Mouse (Mus musculus) heart, postnatal 4 days (tissue): ENCODE results near the gene Akap14. TPM values are rescaled to one million over a fixed set of nuclear protein-coding genes. Genes with fewer than 3 reads are reported as not detected.
"Not testable (repeated sequence)": the region's sequence is repeated elsewhere in the genome, so short reads cannot be mapped to it uniquely, and the experiment has no call there.

ENCODE experiments used
- DNase-seq: peaks from one replicate; pipeline ENCODE4 v3.0.0; 2021
- total RNA-seq, 2 experiments: library from RNA; stranded (reverse); gene quantifications; 2 replicates each; pipeline ENCODE4 v1.2.3; 2021

Gene Akap14
- not detected for total RNA-seq

DNA sequence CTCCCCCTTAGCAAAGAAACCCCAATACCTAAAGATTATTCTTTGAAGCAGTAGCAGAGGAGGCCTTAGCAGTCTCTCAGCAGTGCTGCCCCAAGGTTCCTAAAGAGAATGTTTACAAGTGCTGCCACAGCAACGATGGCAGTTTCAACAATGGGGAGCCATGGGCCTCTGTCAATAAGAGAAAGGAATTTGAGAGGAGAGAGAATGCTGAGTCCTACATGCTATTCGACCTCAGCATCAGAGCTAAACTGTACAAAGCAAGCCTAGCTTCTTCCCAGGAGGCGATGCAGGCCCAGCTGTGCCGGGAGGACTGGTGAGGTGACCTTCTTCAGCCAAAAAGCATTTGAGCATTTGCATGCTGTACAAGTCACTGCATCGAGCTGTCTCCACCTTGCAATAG, at the start of gene Akap14:
Gene Akap14 (minus strand): TSS at position 101 of the 400 bp plus-strand sequence.
- DNase-seq = no peak

DNA sequence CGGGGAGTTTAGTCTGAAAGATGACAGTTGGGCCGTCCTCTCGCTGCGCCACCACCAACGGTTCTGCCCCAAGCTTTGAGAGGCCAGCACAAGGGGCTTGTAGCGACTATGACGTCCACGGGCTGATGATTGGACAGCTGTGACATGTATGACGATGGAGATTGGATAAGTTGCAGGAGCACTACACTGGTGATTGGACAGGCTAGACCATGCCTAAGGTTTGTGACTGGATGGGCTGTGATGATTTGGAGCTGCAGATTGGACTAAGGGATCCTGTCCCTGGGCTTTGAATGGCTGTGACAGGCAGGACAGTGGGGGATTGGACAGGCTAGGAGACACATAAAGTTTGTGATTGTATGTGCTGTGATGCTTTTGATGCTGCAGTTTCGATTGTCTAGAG, 42.3 kb upstream of the Akap14 start, which contains the start of gene Gm9:
Gene Gm9 (minus strand): TSS at position 101 of the 400 bp plus-strand sequence.
- no peak for DNase-seq

DNA sequence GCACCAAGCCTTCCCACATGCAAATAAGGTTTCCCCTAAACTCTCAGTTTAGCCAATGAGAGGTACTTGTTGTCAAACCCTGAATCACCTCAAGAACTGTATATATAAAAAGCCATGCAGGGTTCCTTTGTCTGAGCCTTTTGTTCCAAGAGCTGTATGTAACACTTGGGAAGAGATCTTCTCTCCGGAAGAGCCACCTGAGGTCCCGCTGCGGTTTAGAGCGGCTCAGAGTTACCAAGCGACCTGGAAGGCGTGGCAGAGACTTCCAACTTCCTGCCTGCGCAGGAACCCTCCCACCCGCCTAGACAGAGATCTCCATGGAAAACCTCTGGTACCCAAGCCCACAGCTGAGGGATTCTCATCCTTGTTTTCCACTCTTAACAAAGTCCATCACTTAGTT, 30.0 kb upstream of the Akap14 start:
- DNase-seq = no peak

DNA sequence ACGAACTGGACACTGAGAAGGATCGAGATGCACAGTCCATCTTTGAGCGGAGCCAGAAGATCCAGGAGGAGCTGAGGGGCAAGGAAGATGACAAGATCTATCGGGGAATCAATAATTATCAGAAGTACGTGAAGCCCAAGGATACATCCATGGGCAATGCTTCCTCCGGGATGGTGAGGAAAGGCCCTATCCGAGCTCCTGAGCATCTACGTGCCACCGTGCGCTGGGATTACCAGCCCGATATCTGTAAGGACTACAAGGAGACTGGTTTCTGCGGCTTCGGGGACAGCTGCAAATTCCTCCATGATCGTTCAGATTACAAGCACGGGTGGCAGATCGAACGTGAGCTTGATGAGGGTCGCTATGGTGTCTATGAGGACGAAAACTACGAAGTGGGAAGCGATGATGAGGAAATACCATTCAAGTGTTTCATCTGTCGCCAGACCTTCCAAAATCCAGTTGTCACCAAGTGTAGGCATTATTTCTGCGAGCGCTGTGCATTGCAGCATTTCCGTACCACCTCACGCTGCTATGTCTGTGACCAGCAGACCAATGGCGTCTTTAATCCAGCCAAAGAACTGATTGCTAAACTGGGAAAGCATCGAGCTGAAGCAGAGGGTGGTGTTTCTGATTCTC, 23.2 kb upstream of the Akap14 start:
- DNase-seq = no peak

GRCm38 (mm10) chrX:37191105-37191743, 22.6 kb upstream of the Akap14 start, which contains the start of the genes Ndufa1 and Rnf113a1:
TSS of gene Ndufa1 (minus strand) at chrX:37191163.
TSS of gene Rnf113a1 (plus strand) at chrX:37191245.
- peak; percentile 83 for DNase-seq

- DNase-seq = no peak
Measured at GRCm38 (mm10) chrX:37190755-37191104, 22.1 kb upstream of the Akap14 start.

DNA sequence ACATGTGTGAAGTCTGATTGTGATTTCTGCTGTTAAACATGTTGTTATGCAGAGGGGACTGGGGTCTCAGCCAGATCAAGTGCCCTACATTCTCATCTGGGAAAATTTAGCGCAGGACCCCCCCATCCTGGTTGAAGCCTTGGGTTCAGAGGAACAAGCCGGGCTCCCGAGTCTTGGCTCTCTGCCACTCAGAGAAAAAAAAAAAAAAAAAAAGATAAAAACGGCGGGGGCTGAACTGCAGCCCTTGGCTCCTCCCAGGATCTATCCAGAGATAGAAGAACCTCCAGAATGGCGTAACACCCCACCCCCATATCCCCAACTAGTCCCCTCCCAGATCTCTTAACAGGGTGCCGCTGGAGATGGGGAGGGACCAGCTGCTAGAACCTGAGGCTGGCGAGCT, 15.8 kb upstream of the Akap14 start:
- DNase-seq = not testable (repeated sequence)

DNA sequence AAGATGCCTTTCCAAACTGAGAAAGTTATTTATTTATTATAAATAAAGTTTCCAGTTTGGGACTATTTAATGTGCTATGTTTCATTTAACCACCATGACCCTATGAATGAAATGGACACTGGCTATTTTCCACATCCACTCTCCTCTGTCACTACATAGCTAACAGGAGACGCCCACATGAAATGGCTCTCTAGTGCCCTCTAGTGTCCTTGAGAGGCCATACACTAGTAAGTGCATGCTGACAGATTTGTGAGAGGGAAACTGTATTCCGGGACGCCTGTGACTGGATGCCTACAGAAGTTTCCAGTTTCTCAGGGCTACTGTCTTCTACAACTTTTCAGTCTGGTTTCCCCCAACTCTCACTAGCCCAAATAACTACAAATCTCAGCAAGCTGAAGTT, 1.6 kb downstream of the Akap14 start:
- DNase-seq = peak; percentile 53

GRCm38 (mm10) chrX:37163115-37163514, 5.5 kb downstream of the Akap14 start:
- no peak for DNase-seq

DNA sequence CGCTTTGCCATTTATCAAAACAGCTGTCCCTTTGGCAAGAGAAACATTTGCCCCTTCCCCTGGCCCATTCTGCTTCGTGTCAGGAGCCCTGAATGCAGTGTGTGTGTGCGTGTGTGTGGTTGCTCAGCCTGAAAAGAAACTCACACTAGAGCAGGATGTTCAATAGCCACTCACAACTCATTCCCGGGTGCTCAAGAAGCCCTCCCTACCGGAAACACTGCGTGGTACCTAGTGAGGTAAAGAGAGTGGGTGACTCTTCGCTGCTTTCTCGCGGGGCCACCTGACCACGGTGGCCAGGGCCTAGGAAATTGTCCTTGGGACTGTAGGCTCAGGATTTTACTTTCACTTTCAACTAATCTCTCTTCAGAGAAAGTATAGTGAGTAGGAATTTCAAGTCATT, 7.5 kb downstream of the Akap14 start:
- no peak for DNase-seq

DNA sequence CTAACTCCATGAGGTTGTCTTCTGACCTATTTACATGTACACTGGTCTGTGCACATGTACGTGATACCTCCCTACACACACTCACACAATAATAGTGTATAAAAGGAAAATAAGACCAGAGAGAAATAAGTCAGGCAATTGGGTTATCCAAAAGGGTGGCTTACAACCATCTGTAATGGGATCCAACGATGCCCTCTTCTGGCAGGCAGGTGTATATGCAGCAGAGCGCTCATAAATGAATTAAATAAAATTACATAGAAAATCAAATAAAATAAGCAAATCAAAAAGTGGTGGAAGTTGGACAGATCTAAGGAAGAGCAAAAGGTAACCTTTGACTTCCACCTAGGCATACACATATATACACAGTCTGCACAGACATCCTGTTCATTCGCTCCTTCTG, 10.8 kb downstream of the Akap14 start:
- peak; percentile 8 for DNase-seq

DNA sequence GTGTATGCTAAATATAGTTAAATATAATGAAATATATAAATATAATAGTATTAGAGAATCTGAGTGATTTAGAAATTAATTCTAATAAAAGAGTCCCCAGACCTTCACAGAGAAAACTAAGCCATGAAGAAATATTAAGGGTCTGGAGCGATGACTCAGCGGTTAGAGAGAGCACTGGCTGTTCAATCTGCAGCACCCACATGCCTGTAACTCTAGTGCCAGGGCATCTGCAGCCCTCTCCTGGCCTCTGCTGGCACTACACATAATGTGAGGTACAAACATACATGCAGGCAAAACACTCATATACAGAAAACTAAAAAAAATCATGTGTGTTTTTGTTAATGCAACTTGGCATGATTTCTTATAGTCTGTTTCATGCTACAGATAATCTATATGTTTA, 23.7 kb downstream of the Akap14 start:
- no peak for DNase-seq

- DNase-seq = not testable (repeated sequence)
Measured at GRCm38 (mm10) chrX:37144498-37144897, 24.1 kb downstream of the Akap14 start.

DNA sequence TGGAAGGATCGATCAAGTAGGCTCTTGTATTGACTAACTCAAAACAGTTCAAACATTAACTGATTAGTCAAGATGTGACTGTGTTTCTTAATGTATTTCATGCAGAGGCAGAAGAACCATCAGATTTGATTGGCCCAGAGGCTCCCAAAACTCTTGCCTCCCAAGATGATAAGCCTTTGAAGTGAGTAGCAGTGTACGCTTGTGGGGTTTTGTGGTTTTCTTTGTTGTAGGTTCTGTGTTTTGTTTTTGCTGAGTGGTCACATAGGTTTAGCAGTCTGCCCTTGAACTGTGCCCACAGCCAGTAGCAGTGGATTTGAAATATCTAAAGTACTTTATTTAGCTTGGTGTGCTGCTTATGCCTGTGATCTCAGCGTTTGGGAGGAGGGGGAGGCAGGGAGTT, 26.9 kb downstream of the Akap14 start:
- DNase-seq = no peak

DNA sequence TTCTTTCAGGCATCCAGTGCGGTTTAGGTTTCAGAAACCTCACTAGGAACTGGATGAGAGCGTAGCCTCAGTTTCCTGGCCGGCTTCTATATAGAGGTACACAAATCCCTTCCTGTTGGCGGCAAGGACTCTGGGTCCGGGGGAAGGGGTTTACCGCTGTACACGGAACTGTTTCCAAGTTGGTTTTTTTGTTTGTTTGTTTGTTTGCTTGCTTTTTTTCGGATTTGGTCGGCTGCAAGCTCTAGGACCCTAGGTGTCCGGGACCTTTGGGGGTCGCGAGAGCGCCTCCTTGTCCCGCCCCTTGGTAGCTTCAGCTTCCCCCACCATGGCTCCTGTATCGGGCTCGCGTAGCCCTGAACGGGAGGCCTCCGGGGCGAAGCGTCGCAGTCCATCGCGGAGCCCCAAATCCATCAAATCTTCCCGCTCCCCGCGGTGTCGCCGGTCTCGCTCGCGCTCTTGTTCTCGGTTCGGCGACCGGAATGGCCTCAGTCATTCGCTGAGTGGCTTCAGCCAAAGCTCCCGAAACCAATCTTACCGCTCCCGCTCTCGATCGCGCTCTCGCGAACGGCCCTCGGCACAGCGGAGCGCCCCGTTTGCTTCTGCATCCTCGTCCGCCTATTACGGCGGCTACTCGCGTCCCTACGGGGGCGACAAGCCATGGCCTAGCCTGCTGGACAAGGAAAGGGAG, 41.8 kb downstream of the Akap14 start, which contains the start of gene Nkap:
Gene Nkap (plus strand): TSS at position 125 of the 688 bp plus-strand sequence.
- peak; percentile 83 for DNase-seq

GRCm38 (mm10) chrX:37125511-37125910, 43.1 kb downstream of the Akap14 start:
- no peak for DNase-seq

- DNase-seq = no peak
Measured at GRCm38 (mm10) chrX:37120212-37120611, 48.4 kb downstream of the Akap14 start.

DNA sequence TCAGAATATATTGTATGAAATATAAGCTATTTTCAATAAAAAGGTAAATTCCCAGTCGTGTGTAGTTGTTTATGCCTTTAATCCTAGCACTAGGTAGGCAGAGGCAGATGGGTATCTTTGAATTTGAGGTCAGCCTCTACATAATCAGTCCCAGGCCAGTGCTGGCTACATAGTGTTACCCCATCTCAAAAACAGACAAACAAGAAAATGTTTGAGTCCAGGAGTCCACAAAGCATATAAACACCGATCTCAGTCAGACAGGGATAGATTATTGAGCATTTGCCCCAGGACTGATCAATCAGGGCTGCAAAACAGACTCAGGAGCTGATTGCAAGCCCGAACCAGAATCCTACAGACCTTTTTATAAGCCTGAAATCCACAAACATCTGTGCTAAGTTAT, 49.1 kb downstream of the Akap14 start:
- DNase-seq = no peak

DNA sequence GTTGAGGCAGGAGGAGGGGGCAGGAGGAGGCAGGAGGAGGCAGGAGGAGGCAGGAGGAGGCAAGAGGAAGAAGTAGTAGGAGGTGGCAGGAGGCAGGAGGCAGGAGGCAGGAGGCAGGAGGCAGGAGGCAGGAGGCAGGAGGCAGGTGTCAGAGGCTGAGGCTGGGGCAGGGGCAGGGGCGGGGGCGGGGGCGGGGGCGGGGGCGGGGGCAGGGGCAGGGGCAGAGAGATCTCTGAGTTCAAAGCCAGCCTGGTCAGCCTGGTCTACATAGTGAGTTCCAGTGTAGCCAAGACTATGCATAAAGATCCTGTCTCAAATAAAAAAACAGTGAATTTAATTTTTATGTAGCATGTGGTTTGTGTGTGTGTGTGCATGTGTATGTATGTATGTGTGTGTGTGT, 51.6 kb downstream of the Akap14 start:
- no peak for DNase-seq

GRCm38 (mm10) chrX:37110881-37111193, 57.8 kb downstream of the Akap14 start:
- no peak for DNase-seq

DNA sequence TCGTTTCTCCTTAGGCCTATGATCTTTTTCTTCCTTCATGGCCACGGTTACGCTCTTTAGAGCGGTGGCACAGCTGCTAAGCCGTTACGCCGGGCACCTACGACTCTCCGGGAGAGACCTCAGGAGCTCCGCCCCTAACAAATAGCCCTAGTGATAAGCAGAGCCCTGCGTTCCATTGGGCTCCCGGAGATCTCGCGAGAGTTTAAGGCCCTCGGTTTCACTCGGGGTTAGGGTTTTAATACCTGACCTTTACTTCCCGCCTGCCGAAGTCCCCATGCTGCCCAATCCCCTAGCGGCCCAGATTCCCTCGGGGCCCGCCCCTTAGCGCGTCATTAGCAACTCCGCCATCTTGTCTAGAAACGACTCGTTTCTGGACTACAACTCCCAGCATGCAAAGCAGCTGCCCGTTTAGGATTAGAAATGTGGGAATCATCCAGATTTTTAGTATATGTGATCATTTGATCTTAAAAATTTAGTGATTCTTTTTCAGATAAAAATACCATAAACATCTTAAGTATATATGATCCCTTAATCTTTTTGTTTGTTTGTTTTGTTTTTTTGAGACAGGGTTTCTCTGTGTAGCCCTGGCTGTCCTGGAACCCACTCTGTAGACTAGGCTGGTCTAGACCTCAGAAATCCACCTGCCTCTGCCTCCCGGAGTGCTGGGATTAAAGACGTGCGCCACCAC, 58.3 kb downstream of the Akap14 start, which contains the start of gene Upf3b:
Gene Upf3b (minus strand): TSS at position 130 of the 688 bp plus-strand sequence.
- peak; percentile 91 for DNase-seq

GRCm38 (mm10) chrX:37109526-37110192, 59.0 kb downstream of the Akap14 start:
- no peak for DNase-seq
